Mouse (Mus musculus): Measurements from ENCODE around the gene Cmip. TPM values are rescaled to one million over a fixed set of nuclear protein-coding genes. Genes with fewer than 3 reads are reported as not detected.
A peak's percentile ranks its signal among the peaks of the same experiment; 100 is the strongest.
"Not testable (repeated sequence)": the region's sequence is repeated elsewhere in the genome, so short reads cannot be mapped to it uniquely, and the experiment has no call there.

The Cmip gene
- polyA plus RNA-seq, 1 experiment from 2014 or later = 20.8 TPM

- H3K9ac ChIP-seq (replicated peaks) = no peak overlapping the region
- H3K4me3 ChIP-seq (replicated peaks) = no peak overlapping the region
- 89% methylated on average over 3 of the region's 3 CpGs for WGBS
- no peak for ATAC-seq (ENCODE audit: insufficient number of reproducible peaks, insufficient read depth, low FRiP score, low TSS enrichment, low read depth)
- no peaks in the 10 kb centered on the region for H3K27me3 ChIP-seq
- H3K4me2 ChIP-seq = no peak overlapping the region
- H3K27ac ChIP-seq = no peak overlapping the region
- H3K9me3 ChIP-seq = no peaks in the 10 kb centered on the region
- no peaks in the 10 kb centered on the region for H3K36me3 ChIP-seq
- peaks cover 40% of the 10 kb centered on the region for H3K4me1 ChIP-seq (replicated peaks)
Measured at GRCm38 (mm10) chr8:117406081-117406480, 149.2 kb downstream of the Cmip start.

DNA sequence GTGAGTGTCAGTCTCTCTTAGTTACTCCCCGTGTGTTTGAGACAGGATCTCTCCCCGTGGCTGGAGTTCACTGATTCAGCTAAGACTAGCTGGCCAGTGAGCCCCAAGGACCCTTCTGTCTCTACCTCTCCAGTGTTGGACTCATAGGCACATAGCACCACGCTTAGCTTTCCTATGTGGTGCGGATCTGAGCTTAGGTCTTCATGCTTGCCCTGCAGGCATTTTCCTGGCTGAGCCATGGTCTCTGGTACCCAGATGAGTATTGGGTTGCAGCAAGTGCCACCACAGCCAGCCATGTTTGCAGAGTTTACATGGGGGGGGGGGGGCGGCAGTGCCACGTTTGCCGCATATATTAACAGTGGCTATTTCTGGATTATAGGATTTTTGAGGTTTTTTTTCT is 151.8 kb downstream of the Cmip start:
- Histone ChIP-seq H3K9me3 (no peaks in the 10 kb centered on the region), H3K27ac (peak overlapping the region; percentile 56; the same call in 1 of the 2 replicates), H3K36me3 (0 out of 2 replicates have a peak, but pooled peaks cover 3% of the 10 kb centered on the region), H3K9ac (replicated peaks) (no peak overlapping the region), H3K4me1 (replicated peaks) (peaks cover 30% of the 10 kb centered on the region), H3K27me3 (no peaks in the 10 kb centered on the region), H3K4me3 (replicated peaks) (no peak overlapping the region), H3K4me2 (no peak overlapping the region)
- WGBS = 70% methylated on average over 7 of the region's 7 CpGs
- no peak for ATAC-seq (ENCODE audit: insufficient number of reproducible peaks, insufficient read depth, low FRiP score, low TSS enrichment, low read depth)

DNA sequence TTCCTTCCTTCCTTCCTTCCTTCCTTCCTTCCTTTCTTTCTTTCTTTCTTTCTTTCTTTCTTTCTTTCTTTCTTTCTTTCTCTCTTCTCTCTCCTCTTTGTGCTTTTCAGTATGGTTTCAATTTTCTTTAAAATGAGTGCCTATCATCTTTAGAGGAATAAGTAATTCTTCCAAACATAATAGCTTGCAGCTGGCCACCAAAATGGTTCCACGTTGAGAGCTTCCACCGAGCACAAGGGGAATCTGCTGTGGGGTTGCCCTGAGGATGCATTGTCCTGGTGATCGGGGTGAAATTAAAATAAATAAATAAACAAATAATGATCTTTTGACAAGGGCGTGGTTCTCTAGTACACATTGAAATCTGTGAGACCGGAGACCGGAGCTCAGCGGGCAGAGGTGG is 152.2 kb downstream of the Cmip start:
- Histone ChIP-seq H3K36me3 (0 out of 2 replicates have a peak, but pooled peaks cover 3% of the 10 kb centered on the region), H3K4me2 (no peak overlapping the region), H3K9ac (replicated peaks) (no peak overlapping the region), H3K4me1 (replicated peaks) (peaks cover 26% of the 10 kb centered on the region), H3K27me3 (no peaks in the 10 kb centered on the region), H3K4me3 (replicated peaks) (no peak overlapping the region), H3K27ac (no peak overlapping the region), H3K9me3 (no peaks in the 10 kb centered on the region)
- ATAC-seq (ENCODE audit: insufficient number of reproducible peaks, insufficient read depth, low FRiP score, low TSS enrichment, low read depth) = no peak
- 72% methylated on average over 7 of the region's 7 CpGs for whole genome bisulfite sequencing

GRCm38 (mm10) chr8:117410391-117410790 is 153.5 kb downstream of the Cmip start:
- Histone ChIP-seq H3K4me2 (no peak overlapping the region), H3K9me3 (no peaks in the 10 kb centered on the region), H3K9ac (replicated peaks) (no peak overlapping the region), H3K27me3 (no peaks in the 10 kb centered on the region), H3K27ac (no peak overlapping the region), H3K36me3 (0 out of 2 replicates have a peak, but pooled peaks cover 3% of the 10 kb centered on the region), H3K4me3 (replicated peaks) (no peak overlapping the region), H3K4me1 (replicated peaks) (peaks cover 32% of the 10 kb centered on the region)
- ATAC-seq (ENCODE audit: insufficient number of reproducible peaks, insufficient read depth, low FRiP score, low TSS enrichment, low read depth) = no peak
- WGBS = 77% methylated on average over 10 of the region's 10 CpGs

- H3K36me3 ChIP-seq = 0 out of 2 replicates have a peak, but pooled peaks cover 5% of the 10 kb centered on the region
- no peak overlapping the region for H3K27ac ChIP-seq
- no peak for ATAC-seq (ENCODE audit: insufficient number of reproducible peaks, insufficient read depth, low FRiP score, low TSS enrichment, low read depth)
- H3K9me3 ChIP-seq = no peaks in the 10 kb centered on the region
- no peak overlapping the region for H3K4me3 ChIP-seq (replicated peaks)
- no peaks in the 10 kb centered on the region for H3K27me3 ChIP-seq
- peaks cover 32% of the 10 kb centered on the region for H3K4me1 ChIP-seq (replicated peaks)
- 61% methylated on average over 10 of the region's 10 CpGs for WGBS
- no peak overlapping the region for H3K4me2 ChIP-seq
- no peak overlapping the region for H3K9ac ChIP-seq (replicated peaks)
Measured at GRCm38 (mm10) chr8:117410901-117411300, 154.0 kb downstream of the Cmip start.

GRCm38 (mm10) chr8:117412232-117412631 is 155.4 kb downstream of the Cmip start:
- no peak overlapping the region for H3K9ac ChIP-seq (replicated peaks)
- no peaks in the 10 kb centered on the region for H3K9me3 ChIP-seq
- H3K4me1 ChIP-seq (replicated peaks) = peaks cover 32% of the 10 kb centered on the region
- no peak overlapping the region for H3K27ac ChIP-seq
- no peak overlapping the region for H3K4me2 ChIP-seq
- H3K4me3 ChIP-seq (replicated peaks) = no peak overlapping the region
- H3K36me3 ChIP-seq = peaks cover 15% of the 10 kb centered on the region
- 64% methylated on average over 10 of the region's 10 CpGs for WGBS
- H3K27me3 ChIP-seq = no peaks in the 10 kb centered on the region
- ATAC-seq (ENCODE audit: insufficient number of reproducible peaks, insufficient read depth, low FRiP score, low TSS enrichment, low read depth) = no peak

- Histone ChIP-seq H3K4me2 (no peak overlapping the region), H3K9ac (replicated peaks) (no peak overlapping the region), H3K27me3 (no peaks in the 10 kb centered on the region), H3K4me3 (replicated peaks) (no peak overlapping the region), H3K4me1 (replicated peaks) (peaks cover 9% of the 10 kb centered on the region), H3K27ac (no peak overlapping the region), H3K9me3 (no peaks in the 10 kb centered on the region), H3K36me3 (peaks cover 42% of the 10 kb centered on the region)
- no peak for ATAC-seq (ENCODE audit: insufficient number of reproducible peaks, insufficient read depth, low FRiP score, low TSS enrichment, low read depth)
- WGBS = 94% methylated on average over 9 of the region's 9 CpGs
Measured at GRCm38 (mm10) chr8:117417830-117418229, 161.0 kb downstream of the Cmip start.

- 91% methylated on average over 17 of the region's 17 CpGs for WGBS
Measured at GRCm38 (mm10) chr8:117420841-117421534, 164.1 kb downstream of the Cmip start.

DNA sequence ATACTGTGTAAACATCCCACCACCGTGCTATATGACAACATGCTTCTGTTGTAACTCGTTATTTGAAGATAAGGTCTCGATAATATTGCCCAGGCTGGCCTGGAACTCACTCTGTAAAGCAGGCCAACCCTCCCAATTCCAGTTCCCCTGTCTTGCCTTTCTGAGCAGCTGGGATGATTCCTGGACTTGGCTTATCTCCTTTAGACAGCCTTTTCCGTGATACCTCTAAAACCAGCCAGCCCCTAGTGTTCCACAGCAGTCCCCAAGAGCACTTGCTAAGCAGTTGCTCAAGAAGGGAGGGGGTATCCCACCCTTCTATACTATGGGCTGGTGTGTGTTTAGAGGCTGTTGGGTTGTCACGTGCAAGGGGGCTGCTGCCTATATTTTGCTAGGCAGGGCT is 165.0 kb downstream of the Cmip start:
- peaks cover 70% of the 10 kb centered on the region for H3K36me3 ChIP-seq
- ATAC-seq (ENCODE audit: insufficient number of reproducible peaks, insufficient read depth, low FRiP score, low TSS enrichment, low read depth) = no peak
- H3K27ac ChIP-seq = no peak overlapping the region
- 85% methylated on average over 5 of the region's 5 CpGs for WGBS
- H3K9me3 ChIP-seq = no peaks in the 10 kb centered on the region
- no peak overlapping the region for H3K4me2 ChIP-seq
- H3K9ac ChIP-seq (replicated peaks) = no peak overlapping the region
- no peaks in the 10 kb centered on the region for H3K27me3 ChIP-seq
- H3K4me1 ChIP-seq (replicated peaks) = no peaks in the 10 kb centered on the region
- H3K4me3 ChIP-seq (replicated peaks) = no peak overlapping the region

More at GRCm38 (mm10) chr8:117420841-117421534, 164.1 kb downstream of the Cmip start:
- no peak overlapping the region for H3K27ac ChIP-seq
- no peak overlapping the region for H3K4me3 ChIP-seq (replicated peaks)
- no peaks in the 10 kb centered on the region for H3K27me3 ChIP-seq
- H3K9me3 ChIP-seq = no peaks in the 10 kb centered on the region
- H3K4me2 ChIP-seq = no peak overlapping the region
- H3K4me1 ChIP-seq (replicated peaks) = no peaks in the 10 kb centered on the region
- no peak overlapping the region for H3K9ac ChIP-seq (replicated peaks)
- H3K36me3 ChIP-seq = peaks cover 67% of the 10 kb centered on the region
- no peak for ATAC-seq (ENCODE audit: insufficient number of reproducible peaks, insufficient read depth, low FRiP score, low TSS enrichment, low read depth)

- 88% methylated on average over 6 of the region's 6 CpGs for WGBS
- Histone ChIP-seq H3K9me3 (no peaks in the 10 kb centered on the region), H3K9ac (replicated peaks) (no peak overlapping the region), H3K4me1 (replicated peaks) (no peaks in the 10 kb centered on the region), H3K4me3 (replicated peaks) (no peak overlapping the region), H3K4me2 (no peak overlapping the region), H3K27me3 (no peaks in the 10 kb centered on the region), H3K36me3 (peaks cover 71% of the 10 kb centered on the region), H3K27ac (no peak overlapping the region)
- no peak for ATAC-seq (ENCODE audit: insufficient number of reproducible peaks, insufficient read depth, low FRiP score, low TSS enrichment, low read depth)
Measured at GRCm38 (mm10) chr8:117422343-117422742, 165.5 kb downstream of the Cmip start.

DNA sequence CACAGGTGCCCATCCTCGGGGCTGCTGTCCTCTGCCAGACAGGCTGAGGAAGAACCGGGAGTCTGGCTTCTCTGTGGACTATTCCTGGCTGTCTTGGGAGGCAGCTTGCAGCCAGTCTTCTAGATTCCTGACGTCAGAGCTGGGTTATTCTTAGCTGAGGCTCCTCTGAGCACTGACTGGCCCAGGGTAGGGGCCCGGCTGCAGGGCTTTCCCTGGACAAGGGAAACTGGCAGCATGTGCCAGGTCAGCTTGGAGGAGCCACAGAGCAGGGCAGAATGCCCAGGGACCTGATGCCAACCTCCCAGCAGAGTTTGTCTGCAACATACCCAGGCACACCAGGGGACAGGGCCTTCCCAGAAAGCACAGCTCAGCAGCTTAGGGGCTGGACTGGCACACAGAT is 166.2 kb downstream of the Cmip start:
- no peaks in the 10 kb centered on the region for H3K9me3 ChIP-seq
- H3K36me3 ChIP-seq = peaks cover 69% of the 10 kb centered on the region
- no peak for ATAC-seq (ENCODE audit: insufficient number of reproducible peaks, insufficient read depth, low FRiP score, low TSS enrichment, low read depth)
- no peak overlapping the region for H3K9ac ChIP-seq (replicated peaks)
- no peaks in the 10 kb centered on the region for H3K4me1 ChIP-seq (replicated peaks)
- no peak overlapping the region for H3K4me2 ChIP-seq
- no peak overlapping the region for H3K4me3 ChIP-seq (replicated peaks)
- no peaks in the 10 kb centered on the region for H3K27me3 ChIP-seq
- WGBS = 87% methylated on average over 4 of the region's 4 CpGs
- H3K27ac ChIP-seq = no peak overlapping the region

GRCm38 (mm10) chr8:117427816-117428215 is 171.0 kb downstream of the Cmip start:
- H3K36me3 ChIP-seq = peaks cover 94% of the 10 kb centered on the region

More at GRCm38 (mm10) chr8:117427816-117428215, 171.0 kb downstream of the Cmip start:
- not testable (repeated sequence) for H3K9me3 ChIP-seq; H3K4me3 ChIP-seq (replicated peaks); H3K27me3 ChIP-seq; ATAC-seq (ENCODE audit: insufficient number of reproducible peaks, insufficient read depth, low FRiP score, low TSS enrichment, low read depth); H3K9ac ChIP-seq (replicated peaks); H3K4me1 ChIP-seq (replicated peaks); H3K27ac ChIP-seq; H3K4me2 ChIP-seq
- 84% methylated on average over 8 of the region's 8 CpGs for WGBS
